Mouse (Mus musculus): ENCODE measurements around the gene Scn8a.
A peak's percentile ranks its signal among the peaks of the same experiment; 100 is the strongest.

The Scn8a gene

DNA sequence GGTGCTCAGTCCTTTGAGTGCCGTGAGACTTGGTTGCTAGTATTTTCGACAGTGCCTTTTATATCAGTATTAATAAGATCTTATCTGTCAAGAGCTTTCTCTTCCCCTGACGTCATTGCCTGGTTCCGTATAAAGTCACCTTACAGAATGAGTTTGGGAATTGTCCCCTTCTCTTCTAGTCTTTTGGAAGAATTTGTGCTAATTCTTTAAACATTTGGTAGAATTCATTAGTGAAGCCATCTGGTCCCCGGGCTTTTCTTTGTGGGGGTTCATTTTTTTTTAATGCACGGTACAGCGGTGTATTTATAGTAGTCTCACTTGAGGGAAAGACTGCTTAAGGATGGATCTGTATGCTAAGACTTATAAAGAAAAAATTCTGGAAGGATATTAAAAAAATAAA lies 84.3 kb downstream of the Scn8a start:
- no peak for DNase-seq (ENCODE audit: low read depth, low spot score)

DNA sequence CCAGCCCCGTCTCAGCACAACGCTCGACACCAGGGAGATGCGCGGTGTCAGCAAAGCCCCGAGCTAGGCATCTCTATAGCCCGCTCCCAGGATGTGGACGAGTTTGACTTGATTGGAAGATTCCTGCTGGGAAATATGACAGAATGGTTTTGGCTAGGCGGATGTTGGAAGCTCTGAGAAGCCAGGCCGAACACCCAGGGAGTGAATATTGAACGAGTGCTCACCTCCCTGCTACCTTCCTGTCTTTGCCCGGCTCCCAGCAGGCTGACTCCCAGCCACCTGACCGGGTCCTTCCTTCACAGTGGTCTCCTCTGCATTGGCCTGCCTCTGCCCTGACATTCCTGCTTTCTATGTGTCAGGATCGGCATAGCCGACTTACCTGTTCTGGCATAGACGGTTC lies 85.1 kb downstream of the Scn8a start:
- DNase-seq (ENCODE audit: low read depth, low spot score) = no peak

DNA sequence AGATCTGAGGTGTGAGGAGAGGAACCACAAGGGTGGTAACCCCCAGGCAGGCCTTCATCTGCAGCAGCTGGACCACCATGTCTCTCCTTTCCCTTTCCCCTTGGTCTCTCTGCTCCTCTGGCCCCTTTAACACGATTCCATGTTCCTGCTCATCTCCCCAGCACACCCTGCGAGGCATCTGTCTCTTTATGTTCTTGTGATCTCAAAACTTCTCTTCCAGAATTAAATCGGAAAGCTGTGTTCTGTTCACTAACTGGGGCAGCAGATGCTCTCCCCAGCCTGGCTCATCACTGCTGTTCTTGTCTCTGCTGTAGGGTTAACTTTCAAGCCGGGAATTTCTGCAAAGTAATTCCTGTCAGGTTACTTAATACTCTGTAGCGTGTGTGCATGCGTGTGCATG lies 91.3 kb downstream of the Scn8a start:
- DNase-seq (ENCODE audit: low read depth, low spot score) = no peak

DNA sequence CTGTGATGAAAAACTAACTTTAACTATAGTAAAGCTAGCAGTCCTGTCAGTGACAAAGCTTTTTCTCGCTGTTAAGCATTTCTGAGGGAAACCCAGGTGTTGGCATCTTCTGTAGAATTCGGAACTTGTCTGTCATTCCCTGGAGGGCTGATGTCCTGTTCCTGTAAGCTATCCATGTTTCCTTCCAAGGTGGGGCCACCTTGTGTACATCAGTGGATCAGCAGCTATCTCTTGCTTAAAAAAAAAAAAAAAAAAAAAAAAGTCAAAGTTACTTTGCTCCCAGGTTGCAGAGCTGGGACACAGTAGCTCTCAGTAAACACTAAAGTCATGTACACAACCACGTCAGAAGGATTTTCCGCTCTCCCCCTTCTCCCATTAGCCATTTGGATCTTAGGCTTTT lies 91.9 kb downstream of the Scn8a start:
- DNase-seq (ENCODE audit: low read depth, low spot score) = no peak

DNA sequence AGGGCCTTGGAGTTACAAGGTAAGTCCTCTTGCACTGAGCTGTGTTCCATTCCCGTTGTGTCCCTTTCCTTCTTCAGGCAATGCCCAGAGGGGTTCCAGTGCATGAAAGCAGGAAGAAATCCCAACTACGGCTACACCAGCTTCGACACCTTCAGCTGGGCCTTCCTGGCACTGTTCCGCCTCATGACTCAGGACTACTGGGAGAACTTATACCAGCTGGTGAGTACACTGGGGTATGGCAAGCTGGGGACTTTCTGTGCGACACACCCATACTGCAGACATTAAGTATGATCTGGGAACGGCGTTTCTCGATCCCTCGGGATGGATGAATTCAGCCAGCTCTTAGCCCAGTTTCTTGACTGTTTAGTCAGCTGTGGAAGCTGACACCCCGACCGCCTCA lies 101.8 kb downstream of the Scn8a start:
- no peak for DNase-seq (ENCODE audit: low read depth, low spot score)

DNA sequence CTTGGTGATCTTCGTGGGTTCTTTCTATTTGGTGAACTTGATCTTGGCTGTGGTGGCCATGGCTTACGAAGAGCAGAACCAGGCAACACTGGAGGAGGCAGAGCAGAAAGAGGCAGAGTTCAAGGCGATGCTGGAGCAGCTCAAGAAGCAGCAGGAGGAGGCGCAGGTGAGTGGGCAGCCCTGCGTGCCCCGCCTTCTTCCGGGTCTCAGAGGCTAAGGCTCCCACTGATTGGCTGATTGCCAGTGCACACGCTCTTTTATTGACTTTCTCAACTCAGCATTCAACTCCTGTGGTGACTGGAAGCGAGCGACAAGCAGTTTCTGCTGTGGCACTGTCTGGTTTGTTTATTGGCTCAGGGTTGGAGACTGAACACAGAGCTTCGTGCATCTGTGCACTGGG lies 103.1 kb downstream of the Scn8a start:
- peak; percentile 56 for DNase-seq (ENCODE audit: low read depth, low spot score)

DNA sequence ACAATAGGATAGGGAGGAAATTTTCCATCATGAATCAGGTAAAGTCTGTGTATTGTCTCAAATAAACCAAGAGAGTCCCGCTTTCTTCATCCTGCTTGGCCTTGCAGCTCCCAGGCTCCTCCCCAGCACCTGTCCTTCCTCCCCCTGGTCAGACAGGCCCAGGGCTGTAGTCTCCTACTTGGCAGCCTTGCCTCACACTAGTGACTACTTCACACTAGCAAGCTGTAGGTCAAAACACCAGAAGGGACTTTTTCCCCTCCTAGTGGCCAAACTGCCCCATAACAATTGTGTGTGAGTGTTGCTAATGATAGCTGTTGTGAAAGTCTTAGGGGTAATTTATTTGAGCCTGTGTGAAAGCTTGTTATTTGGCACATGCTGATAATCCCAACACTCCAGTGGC lies 105.0 kb downstream of the Scn8a start:
- DNase-seq (ENCODE audit: low read depth, low spot score) = peak; percentile 48

DNA sequence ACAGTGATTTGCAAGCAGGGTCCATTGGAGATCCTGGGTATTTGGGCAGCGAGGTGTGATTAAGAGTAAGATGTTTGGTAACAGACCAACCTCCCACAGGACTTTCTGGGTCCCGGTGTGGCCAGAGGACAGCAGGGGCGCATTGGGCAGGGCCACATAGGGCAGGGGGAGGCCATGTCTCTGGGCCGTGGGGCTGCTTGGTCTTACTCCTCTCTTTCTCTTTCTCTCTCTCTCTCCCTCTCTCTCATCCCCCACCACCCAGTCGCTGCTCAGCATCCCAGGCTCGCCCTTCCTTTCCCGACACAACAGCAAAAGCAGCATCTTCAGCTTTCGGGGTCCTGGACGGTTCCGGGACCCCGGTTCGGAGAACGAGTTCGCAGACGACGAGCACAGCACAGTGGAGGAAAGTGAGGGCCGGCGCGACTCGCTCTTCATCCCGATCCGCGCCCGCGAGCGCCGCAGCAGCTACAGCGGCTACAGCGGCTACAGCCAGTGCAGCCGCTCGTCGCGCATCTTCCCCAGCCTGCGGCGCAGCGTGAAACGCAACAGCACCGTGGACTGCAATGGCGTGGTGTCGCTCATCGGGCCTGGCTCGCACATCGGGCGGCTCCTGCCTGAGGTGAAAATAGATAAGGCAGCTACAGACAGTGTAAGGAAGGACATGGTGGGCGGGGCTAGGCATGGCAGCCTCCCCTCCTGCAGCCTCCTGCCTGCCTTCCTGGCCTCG lies 113.9 kb downstream of the Scn8a start:
- DNase-seq (ENCODE audit: low read depth, low spot score) = peak; percentile 66

DNA sequence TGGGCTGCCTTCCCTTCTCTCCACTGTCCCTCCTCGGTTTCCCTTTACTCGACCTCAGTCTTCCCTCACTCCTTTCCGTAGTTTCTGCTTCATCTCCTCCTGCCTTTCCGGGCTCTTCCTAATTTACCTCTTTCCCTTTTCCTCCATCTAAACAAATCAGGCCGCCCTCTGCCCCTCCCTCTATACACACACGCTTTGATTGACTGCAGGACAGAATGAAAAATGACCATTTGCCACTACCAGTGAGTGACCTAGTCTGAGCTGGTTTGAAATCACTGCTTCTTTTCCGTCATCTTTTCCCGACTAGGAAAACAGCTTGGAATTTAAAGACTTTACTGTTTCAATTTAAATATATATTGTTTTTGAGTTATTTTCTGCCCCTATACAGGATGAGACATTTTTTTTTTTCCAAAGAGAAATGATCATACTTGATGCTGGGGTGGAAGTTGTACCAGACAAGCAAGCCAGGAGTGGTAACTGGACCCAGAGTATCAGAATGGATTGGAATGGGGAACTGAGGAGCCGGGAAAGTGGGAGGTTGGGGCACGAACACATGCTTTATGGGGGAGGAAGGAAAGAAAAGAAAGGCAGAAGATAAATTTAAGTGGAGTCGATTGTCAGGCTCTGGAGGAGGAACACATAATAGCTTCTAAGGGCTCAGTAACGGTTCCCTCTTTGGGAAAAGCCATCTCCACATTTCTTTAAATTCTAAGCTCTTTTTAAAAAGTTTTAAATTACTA lies 114.7 kb downstream of the Scn8a start:
- DNase-seq (ENCODE audit: low read depth, low spot score) = no peak

DNA sequence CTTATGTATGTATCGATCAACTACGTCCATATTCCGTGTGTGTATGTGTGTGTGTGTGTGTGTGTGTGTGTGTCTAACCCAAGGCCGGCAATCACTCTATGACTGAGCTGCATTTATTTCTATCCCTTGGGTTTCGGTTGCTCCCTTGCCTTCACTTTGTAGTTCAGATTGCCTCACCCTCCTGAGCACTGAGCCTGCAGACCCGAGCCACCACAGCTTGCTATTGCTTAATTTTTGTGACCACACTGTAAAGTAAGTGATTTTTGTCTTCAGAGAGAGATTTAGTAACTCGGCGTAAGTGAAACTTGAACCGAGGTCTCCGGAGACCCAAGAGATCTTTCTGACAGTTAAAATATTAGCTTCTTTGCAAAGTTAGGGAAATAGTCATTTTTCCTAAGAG lies 116.8 kb downstream of the Scn8a start:
- DNase-seq (ENCODE audit: low read depth, low spot score) = no peak

DNA sequence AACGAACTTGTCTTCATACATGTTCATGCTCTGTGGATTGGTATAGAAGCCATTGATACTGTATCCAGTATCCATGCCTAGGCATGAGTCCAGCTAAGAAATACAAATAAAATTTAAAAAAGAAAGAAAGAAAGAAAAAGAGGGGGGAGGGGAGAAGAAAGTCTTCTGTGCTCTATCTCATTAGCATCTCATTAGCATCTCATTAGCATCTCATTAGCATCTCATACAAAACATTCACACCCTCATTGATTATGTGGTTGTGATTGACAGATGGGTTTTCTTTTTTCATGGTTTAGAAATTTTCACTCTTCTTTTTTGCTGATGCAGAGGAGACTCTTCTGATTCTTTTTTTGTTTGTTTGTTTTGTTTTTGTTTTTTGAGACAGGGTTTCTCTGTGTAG lies 117.4 kb downstream of the Scn8a start:
- DNase-seq (ENCODE audit: low read depth, low spot score) = no peak

DNA sequence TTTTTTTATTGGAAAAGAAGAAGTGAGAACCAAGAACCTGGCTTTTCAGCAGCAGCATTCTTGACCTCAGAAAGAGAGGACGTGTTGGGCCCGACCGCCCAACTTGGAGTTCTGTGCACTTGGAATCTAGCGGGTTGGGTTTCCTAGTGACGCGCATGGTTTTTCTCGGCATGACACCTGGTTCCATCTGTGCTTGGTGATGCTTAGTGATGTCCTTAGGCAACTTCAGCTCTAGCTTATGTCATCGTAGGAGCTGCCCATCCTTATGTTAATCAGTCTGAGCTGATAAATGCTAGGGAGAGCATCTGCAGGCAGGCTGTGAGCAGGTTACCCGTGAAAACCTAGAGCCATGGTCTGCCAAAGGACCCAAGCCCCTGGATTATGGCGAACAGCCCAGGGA lies 120.6 kb downstream of the Scn8a start:
- no peak for DNase-seq (ENCODE audit: low read depth, low spot score)

DNA sequence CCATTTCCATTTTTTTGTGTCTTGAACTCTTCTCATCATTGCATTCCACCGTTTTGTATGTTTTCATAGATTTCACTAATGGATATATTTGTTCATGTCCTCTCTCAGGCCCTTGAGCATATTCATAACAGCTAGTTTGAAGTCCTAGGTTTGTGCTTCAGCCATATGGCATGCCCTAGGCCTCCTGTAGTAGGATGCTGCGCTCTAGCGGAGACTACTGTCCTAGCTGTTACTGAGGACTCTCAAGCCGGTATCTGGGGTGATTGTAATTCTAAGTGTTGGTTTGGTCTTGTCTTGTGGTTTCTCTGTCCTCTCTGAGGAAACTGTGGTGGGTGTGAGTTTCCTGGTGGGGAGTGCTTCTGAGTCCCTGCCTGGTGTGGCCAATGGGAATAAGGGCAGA lies 127.4 kb downstream of the Scn8a start:
- peak; percentile 58 for DNase-seq (ENCODE audit: low read depth, low spot score)

DNA sequence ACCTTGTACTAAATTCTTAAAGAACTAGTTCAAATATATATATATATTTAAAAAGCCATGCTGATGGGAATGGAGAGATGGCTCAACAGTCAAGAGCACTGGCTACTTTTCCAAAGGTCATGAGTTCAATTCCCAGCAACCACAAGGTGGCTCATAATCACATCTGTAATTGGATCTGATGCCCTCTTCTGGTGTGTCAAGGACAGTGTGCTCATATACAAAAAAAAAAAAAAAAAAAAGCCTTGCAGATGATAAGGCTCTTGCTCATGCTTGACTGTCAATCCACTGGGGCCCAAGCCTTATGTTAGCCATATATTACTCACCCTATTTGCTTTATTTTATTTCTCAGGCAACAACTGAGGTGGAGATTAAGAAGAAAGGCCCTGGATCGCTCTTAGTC lies 132.0 kb downstream of the Scn8a start:
- no peak for DNase-seq (ENCODE audit: low read depth, low spot score)

DNA sequence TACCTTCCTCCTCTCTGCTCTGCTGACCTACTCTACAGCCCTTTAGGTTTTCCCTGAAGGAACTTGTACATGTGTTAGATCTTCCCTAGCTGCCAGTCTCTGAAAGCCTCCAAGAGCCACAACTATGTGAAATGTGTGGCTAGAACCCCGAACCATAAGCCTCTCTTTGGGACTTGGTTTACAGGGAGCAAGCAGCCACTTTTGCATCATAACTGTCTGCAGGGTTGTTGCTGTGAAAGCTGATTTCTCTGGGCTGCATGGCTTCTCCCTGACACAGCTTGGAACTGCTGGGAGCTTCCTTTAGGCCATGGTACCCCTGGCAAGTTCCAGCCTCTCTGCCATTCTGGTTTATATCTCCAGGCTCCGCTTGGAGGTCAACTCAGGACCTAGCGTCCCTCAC lies 132.8 kb downstream of the Scn8a start:
- no peak for DNase-seq (ENCODE audit: low read depth, low spot score)

DNA sequence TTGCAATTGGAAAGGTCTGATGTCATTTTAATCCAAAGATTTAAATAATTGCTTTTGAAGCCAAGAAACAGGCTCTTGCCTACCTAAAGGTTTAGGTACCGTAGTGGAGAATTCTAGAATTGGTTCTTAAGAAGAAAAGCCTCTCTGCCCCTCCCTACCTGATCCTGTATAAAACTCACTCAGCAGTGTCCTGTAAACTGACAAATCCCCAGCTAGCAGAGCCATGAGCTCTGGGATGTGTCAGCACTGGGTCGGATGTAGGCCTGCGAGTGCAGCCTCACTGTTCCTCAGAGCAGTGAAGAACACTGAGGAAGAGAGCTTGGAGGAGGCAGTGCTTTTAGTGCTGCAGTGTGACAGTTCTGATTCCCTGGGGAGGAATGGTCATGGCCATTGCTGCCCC lies 134.9 kb downstream of the Scn8a start:
- no peak for DNase-seq (ENCODE audit: low read depth, low spot score)

DNA sequence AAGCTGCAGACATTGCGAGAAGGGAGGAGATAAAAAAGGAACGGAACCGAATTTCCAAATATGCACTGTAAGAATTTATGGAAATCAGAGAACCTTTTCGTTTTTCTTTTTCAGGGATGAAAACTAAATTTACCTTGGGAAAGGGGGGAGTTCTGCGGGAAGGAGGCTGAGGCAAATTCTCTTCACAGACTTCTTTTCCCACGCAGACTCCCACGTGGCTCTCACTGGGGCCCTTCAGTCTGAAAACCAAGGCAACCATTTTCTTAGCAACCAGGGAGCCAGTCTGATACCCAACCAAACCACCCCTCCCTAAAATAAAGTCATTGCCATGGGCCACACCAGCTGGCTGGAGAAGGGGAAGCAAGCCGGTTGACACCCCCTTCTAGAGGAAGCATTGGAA lies 136.1 kb downstream of the Scn8a start:
- DNase-seq (ENCODE audit: low read depth, low spot score) = no peak

DNA sequence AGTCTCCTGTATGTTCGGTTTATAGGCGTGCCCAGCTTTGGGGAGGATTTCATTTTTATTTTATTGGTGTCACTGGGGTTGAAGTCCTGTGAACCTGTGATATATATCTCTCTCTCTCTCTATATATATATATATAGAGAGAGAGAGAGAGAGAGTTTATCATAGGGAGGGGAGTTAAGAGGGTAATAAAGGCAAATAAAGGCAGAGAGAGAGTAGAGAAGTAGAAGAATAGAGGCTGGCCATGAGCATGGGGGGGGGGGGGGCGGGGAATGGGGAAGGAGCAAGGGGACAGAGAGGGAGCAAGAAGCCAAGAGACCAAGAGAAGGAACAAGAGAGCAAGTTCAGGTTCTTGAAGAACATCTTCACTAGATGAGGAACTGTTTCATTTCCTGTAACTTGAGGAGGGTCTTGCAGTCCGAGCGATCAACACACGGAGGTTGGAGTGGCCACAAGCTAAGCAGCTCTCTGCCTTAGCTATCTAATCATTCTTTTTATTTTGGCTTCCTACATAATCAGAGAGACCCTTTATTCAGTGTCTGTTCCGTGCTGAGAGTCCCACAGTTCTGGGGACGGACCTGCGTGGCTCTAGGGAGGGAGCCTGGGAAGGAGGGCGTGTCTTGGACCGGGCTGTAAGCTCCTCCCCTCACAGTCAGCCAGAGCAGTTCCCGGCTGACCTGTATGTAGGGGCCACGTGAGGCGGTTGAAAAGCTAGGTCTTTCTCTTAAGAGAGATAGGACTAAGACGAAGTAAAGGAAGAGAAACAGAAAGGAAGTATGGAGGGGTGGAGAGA lies 136.8 kb downstream of the Scn8a start:
- peak; percentile 25 for DNase-seq (ENCODE audit: low read depth, low spot score)

DNA sequence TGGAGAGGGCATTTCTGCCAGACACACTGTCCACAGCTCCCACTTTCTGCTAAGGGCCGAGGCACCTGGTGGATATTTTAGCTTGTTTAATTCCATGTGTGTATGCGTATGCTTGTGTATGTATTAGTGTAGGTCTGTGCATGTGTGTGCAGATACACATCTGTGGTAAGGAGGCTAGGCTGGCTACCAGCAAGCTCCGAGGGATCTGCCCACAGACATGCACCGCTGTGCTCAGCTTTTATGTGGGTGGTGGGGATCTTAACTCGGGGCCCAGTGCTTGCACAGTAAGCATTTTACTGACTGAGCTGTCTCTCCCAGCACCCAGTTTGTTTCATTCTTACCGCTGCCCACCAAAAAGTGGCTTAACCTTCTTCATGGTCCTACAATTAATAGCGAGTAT lies 137.6 kb downstream of the Scn8a start:
- peak; percentile 21 for DNase-seq (ENCODE audit: low read depth, low spot score)

DNA sequence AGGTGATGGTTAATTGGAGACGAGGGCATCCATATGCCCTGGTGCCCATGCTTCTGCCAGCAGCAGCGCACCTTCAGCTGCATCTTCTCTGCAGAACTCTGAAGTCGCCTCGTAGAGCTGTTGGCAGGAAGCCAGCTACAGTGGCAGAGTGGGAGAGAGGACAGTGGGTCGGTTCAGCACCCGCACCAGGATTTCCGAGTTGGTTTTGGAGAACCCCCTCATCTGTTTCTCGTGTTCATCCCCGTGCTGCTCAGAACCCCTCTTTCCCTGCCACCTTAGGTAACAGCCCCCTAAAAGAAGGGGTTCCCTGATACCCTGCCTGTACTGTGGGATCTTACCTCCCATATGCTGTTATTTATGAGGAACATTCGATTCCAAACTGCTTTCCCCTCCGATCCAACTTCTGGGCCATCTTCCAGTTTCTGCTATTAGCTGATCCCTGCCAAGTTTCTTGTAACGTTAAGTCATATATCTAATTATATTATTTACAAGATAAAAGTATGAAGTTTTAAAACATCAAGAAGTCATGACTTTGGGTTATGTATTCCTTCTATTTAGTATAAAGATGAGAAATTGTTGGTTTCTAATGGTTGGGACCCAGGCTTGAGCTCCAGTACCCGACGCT lies 138.8 kb downstream of the Scn8a start:
- DNase-seq (ENCODE audit: low read depth, low spot score) = no peak

DNA sequence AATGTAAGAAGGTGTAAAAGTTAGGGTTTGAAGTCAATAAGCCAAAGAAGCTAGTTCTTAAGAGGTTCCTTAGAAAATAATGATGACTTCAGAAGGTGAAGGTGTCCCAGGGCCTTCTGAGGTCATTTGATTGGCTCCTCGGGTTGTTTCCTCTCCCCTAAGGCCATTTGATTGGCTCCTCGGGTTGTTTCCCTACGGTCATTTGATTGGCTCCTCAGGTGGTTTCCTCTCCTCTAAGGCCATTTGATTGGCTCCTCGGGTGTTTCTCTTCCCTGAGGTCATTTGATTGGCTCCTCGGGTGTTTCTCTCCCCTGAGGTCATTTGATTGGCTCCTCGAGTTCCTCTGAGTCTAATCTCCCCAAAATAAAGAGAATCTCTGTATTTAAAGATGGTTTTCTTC lies 141.7 kb downstream of the Scn8a start:
- DNase-seq (ENCODE audit: low read depth, low spot score) = no peak

DNA sequence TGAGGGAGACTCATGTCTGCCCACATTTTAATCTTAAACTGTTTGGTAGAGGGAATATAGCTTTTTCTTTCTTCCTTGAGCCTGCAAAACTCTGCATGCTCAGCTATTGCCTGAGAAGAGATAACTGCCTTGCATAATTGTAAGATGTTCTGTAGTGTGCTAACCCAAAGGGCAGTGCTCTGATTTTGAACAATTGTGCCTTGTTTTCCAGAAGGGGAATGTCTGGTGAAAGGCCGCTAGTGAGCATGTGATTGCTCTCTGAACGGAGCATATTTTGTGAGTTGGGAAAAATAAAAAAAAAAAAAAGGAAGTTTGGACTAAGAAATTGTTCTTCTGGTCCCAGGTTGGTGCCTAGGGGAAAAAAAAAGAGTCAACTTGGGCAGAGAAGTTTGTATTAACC lies 159.3 kb downstream of the Scn8a start:
- no peak for DNase-seq (ENCODE audit: low read depth, low spot score)

Measured in CD4-positive helper T cell, adult 2 months (primary cell).